Mouse (Mus musculus): Measurements from ENCODE around the gene Gm8298.
"Not testable (repeated sequence)": the region's sequence is repeated elsewhere in the genome, so short reads cannot be mapped to it uniquely, and the experiment has no call there.

DNA sequence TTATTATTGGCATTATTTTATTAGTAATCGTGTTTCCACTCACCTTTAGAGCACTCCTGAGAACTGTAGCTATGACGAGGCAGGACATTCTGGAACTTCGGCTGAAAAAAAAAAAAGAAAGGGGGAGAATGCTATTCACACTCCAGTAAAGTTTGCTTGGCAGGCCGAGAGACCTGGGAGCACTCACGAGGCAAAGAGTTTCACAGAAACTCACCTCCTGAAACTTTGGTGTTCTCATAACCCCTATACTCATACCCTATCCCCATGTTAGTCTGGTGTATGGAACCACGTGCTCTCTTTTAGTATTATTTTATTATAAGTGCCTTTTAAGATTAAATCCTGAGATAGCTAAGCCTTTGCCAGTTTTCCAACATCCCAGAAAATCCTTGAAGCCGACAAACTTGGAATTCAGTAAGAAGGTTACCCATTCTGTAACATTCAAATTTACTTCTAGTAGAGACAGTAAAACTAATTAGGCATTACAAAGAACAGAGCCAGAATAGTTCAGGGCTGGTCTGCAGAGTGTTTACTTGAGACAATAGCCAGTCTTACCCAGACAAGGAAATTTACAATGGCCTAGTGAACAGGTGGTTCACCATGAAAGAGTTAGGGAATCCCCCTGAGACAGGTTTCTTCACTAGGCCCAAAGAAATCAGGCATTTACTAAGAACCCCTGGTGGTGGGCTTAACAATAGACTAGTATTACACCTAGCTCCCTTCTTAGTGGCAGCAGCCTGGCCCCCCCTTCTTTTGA is 19.1 kb downstream of the Gm8298 start:
- TF ChIP-seq CTCF (IDR thresholded peaks at IDR 0.05; ENCODE audit: low read depth, low read length); POLR2A (IDR thresholded peaks at IDR 0.05; ENCODE audit: borderline replicate concordance, low read depth, low read length): not testable (repeated sequence)

All from bone marrow macrophage, adult 2 months (primary cell).